Mouse (Mus musculus): ENCODE data around the gene Gm21440. TPM values are rescaled to one million over a fixed set of nuclear protein-coding genes. Genes with fewer than 3 reads are reported as not detected.
"Not testable (repeated sequence)": the region's sequence is repeated elsewhere in the genome, so short reads cannot be mapped to it uniquely, and the experiment has no call there.

Gm21440 gene
- not detected for total RNA-seq (2021)
- long read RNA-seq, experiment 1: 0 reads
- long read RNA-seq, experiment 2: 0 reads

DNA sequence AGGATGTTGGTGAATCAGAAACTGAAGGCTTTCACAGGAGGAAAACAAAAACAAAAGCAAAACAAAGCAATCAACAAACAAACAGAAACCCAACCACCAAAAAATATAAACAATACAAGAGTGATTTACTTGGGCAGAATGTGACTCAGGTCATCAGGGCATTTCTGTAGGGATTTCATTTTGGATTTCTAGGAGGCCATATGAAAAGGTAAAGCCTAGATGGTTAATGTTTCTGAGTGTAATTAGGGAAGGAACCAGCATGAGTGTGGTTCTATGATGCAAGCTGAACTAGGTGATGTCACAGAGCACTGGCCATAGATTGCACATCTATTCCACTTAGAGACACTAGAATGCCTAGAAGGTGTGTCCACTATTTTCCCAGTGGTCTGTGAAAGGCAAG is at the start of gene Gm21440, which contains the start of gene Gm21454:
Gene Gm21440 (plus strand): TSS at position 301 of the 400 bp plus-strand sequence.
Gene Gm21454 (plus strand): TSS at position 352 of the 400 bp plus-strand sequence.
- intact Hi-C loops (cut with DNase I); DNase-seq (ENCODE audit: low spot score in 2 of 2): not testable (repeated sequence)

DNA sequence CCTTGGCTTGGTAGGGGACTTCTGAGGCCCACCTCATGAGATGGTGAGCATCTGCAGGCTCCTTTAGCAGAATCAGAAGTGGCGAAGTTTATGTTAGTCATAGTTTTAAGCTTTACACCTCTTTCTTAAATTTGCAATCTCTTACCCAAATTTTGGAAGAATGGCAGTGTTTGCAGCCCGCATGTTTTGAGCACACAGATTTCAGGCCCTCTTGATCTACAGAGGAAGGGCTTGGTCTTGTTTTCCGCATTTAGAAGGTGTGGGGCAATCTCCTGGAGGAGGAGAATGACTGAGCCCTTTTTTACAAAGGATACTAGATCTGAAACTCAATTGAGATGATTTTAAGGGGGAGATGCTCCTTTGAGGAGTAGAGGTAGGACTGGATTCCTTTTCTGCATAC is 28.4 kb upstream of the Gm21440 start, which contains the start of gene Gm21828:
Gene Gm21828 (minus strand): TSS at position 101 of the 400 bp plus-strand sequence.
- DNase-seq (ENCODE audit: low spot score in 2 of 2); intact Hi-C loops (cut with DNase I): not testable (repeated sequence)

Other genes starting within 250 kb of the Gm21440 start
- not detected for gene Gm20807, start 209.5 kb upstream of the Gm21440 start, total RNA-seq (2021)
- gene Gm21891, start 118.9 kb upstream of the Gm21440 start, total RNA-seq (2021): not detected
- not detected for gene Gm21425, start 90.4 kb upstream of the Gm21440 start, total RNA-seq (2021)
- gene Gm21828, start 28.5 kb upstream of the Gm21440 start, total RNA-seq (2021): not detected
- gene Gm21454, start 51 bp downstream of the Gm21440 start, total RNA-seq (2021): not detected
- gene Gm21725, start 96.7 kb downstream of the Gm21440 start, total RNA-seq (2021): not detected
- not detected for gene Gm21866, start 213.2 kb downstream of the Gm21440 start, total RNA-seq (2021)
- not detected for gene Gm20773, start 241.6 kb downstream of the Gm21440 start, total RNA-seq (2021)

All from left cerebral cortex, postnatal 14 days (tissue).